In genomic region chr3:89384331-89385076, GRCm38 (mm10) we compare ENCODE assay signal across 14 mouse cellular contexts. TPM values are rescaled to one million over a fixed set of nuclear protein-coding genes. Genes with fewer than 3 reads are reported as not detected.
DNase-seq lines count a peak whose midpoint lies in the region; ATAC-seq lines count a peak whose summit lies in the region.
"Had no signal": no experiment of that assay in that cellular context is flagged by ENCODE, and none has a peak within 500 bp of the region (broad histone marks: within the 10 kb centered on the region; RNA-seq: fewer than 3 reads in every experiment).

No protein-coding gene starts in this region.

- H3K4me2 ChIP-seq in limb, embryonic 12.5 days: peak overlapping the region; percentile 10; the same call in 1 of the 2 replicates

- no peak for ATAC-seq in limb, embryonic 12.5 days (ENCODE audit: insufficient number of reproducible peaks, insufficient read depth, low FRiP score, low TSS enrichment, low read depth)

- WGBS in limb, embryonic 12.5 days: 71% methylated on average over 9 of the region's 12 CpGs

- peaks cover 22% of the 10 kb centered on the region for H3K4me1 ChIP-seq in limb, embryonic 12.5 days (replicated peaks)

- H3K27me3 ChIP-seq in limb, embryonic 12.5 days: no peaks in the 10 kb centered on the region

- no peaks in the 10 kb centered on the region for H3K36me3 ChIP-seq in limb, embryonic 12.5 days

- no peaks in the 10 kb centered on the region for H3K9me3 ChIP-seq in limb, embryonic 12.5 days

- DNase-seq in kidney, postnatal 14 days: peak; percentile 16
- no peak for DNase-seq in kidney, adult 11 months
- DNase-seq in urinary bladder, adult 18-20 months (ENCODE audit: low spot score in 2 of 2): peak; percentile 75 to 77
- DNase-seq in urinary bladder, postnatal 4 days (ENCODE audit: low spot score in 2 of 2): no peak
- DNase-seq in layer of hippocampus, postnatal 36 days: no peak
- DNase-seq in neural tube, embryonic 10.5 days (ENCODE audit: extremely low spot score, low spot score): no peak

- no peak overlapping the region for H3K9ac ChIP-seq in limb, embryonic 12.5 days (replicated peaks)
- H3K9ac ChIP-seq: liver, embryonic 14.5 days had no signal

- peak overlapping the region; percentile 0; the same call in 1 of the 2 replicates for H3K27ac ChIP-seq in limb, embryonic 12.5 days
- H3K27ac ChIP-seq: liver, embryonic 14.5 days had no signal

- no peak overlapping the region for H3K4me3 ChIP-seq in limb, embryonic 12.5 days (replicated peaks)

RNA-seq across cellular contexts. Expression of gene Zbtb7b, which starts 10.1 kb away (rescaled TPM):
- polyA plus RNA-seq in limb, embryonic 12.5 days (2016; fragmentation: Nextera tagmentation; extraction: Ambion mirVana): 0.79 and 1.2 TPM in 2 replicates
- 10 to 100 TPM; 15.1 to 16.1 TPM for total RNA-seq in layer of hippocampus, postnatal 36 days (2021)

RNA-seq across cellular contexts. Expression of gene Lenep, which starts 18.1 kb away (rescaled TPM):
- polyA plus RNA-seq in limb, embryonic 12.5 days (2016; fragmentation: Nextera tagmentation; extraction: Ambion mirVana): 1.0 TPM in 1 of 2 replicates, not detected in the other
- 1 to 10 TPM; 4.6 to 6.3 TPM for total RNA-seq in layer of hippocampus, postnatal 36 days (2021)
- total RNA-seq: adrenal gland, postnatal 4 days had no signal
- polyA plus RNA-seq: testis, adult 2 months had no signal

RNA-seq across cellular contexts. Expression of gene Dcst1, which starts 19.5 kb away (rescaled TPM):
- polyA plus RNA-seq in limb, embryonic 12.5 days (2016; fragmentation: Nextera tagmentation; extraction: Ambion mirVana): 0.26 and 0.40 TPM in 2 replicates
- total RNA-seq in layer of hippocampus, postnatal 36 days (2021): not detected
- total RNA-seq: hematopoietic stem cell, adult 5-6 weeks; layer of hippocampus, adult 18-20 months; neutrophil, adult 5-6 weeks had no signal
- polyA plus RNA-seq: cortical plate, adult 2 months had no signal

RNA-seq across cellular contexts. Expression of gene Dcst2, which starts 22.7 kb away (rescaled TPM):
- 0.18 and 0.20 TPM in 2 replicates for polyA plus RNA-seq in limb, embryonic 12.5 days (2016; fragmentation: Nextera tagmentation; extraction: Ambion mirVana)
- under 1 TPM in 1 of 2 experiments, not detected in 1; 0.43 TPM for total RNA-seq in layer of hippocampus, postnatal 36 days (2021)
- total RNA-seq: hematopoietic stem cell, adult 5-6 weeks; neutrophil, adult 5-6 weeks had no signal

RNA-seq across cellular contexts. Expression of gene Flad1, which starts 27.2 kb away (rescaled TPM):
- polyA plus RNA-seq in limb, embryonic 12.5 days (2016; fragmentation: Nextera tagmentation; extraction: Ambion mirVana): 25.0 and 26.4 TPM in 2 replicates
- 10 to 100 TPM; 35.8 to 39.2 TPM for total RNA-seq in layer of hippocampus, postnatal 36 days (2021)

Comparison
In these comparisons a context has a peak if more than half of its experiments do, and no peak if none do; other contexts are left out.
1. DNase-seq: peak in kidney, postnatal 14 days (single experiment) and urinary bladder, adult 18-20 months (2 of 2); none in kidney, adult 11 months (single experiment), urinary bladder, postnatal 4 days (0 of 2), layer of hippocampus, postnatal 36 days (0 of 2) and neural tube, embryonic 10.5 days (single experiment).